Mouse (Mus musculus): ENCODE results near the gene Eif2b5.
A peak's percentile ranks its signal among the peaks of the same experiment; 100 is the strongest.
"Not testable (repeated sequence)": the region's sequence is repeated elsewhere in the genome, so short reads cannot be mapped to it uniquely, and the experiment has no call there.

Eif2b5 gene

DNA sequence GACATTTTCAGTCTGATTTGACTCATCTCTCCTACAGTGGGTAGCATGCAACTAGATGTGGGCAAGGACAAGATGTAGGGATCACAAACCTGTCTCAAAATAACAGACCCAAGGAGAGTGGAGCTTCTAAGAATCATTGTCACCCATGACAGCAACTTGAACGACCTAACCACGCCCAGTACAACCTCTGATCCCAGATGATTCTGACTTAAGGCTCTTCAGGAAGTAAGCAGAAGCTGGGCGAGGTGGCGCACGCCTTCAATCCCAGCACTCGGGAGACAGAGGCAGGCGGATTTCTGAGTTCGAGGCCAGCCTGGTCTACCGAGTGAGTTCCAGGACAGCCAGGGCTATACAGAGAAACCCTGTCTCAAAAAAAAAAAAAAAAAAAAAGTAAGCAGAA lies 9.9 kb upstream of the Eif2b5 start:
- not testable (repeated sequence) for DNase-seq (ENCODE audit: low read depth, low spot score)

DNA sequence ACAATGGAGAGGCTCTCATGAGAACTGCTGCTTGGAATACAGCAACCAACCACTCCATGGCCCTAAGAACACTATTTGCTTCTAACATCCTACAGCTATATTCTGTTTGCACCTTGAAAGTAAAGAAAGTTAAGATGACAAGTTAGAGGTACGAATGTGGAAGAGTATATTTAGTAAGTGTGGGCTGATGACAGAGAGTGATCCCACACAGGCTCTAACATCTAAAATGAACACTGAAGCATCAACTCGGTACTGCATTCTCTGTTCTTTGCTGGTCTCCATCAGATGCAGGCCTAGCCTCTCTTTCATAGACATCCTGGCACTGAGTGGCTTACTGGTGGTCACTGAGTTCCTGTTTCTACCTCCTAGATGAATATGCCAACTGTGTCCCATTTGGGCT lies 9.4 kb upstream of the Eif2b5 start:
- no peak for DNase-seq (ENCODE audit: low read depth, low spot score)

DNA sequence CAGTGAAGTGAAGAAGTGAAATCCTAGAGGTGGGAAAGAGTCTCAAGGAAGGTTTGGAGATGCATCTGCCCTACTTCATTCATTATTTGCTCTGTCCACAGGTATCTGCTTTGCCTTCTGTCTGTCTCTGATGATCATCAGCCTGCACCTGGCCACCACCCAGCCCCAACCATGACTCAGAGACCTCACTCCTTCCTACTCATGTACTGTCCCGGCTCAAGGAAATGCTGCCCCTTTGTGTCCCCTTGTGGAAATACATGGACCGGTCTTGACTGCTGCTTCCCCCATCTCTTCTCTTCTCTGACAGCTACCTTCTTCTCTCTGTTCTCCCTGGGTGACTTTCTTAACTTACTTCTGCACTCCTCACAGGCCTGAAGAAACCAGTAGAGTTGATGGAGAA lies 8.0 kb upstream of the Eif2b5 start:
- peak; percentile 59 for DNase-seq (ENCODE audit: low read depth, low spot score)

DNA sequence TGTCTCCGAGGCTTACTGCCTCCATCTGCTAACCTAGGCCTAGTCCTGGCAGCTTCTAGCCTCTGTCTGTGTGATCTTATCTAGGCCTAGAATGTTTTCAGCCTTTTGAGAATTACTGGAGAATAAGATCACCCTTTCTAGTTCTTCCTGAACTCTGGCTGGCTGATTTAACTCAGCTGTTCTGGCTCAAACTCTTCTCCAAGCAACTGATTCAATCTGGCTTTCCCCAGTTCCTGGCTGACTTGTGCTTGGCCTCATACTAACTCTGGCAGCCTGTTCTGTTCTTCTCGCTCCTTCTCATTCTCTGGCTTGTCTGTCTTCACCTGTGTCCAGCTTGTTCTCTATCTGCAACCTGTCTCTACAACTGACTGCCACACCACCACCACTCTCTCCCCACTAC lies 7.3 kb upstream of the Eif2b5 start:
- DNase-seq (ENCODE audit: low read depth, low spot score) = no peak

DNA sequence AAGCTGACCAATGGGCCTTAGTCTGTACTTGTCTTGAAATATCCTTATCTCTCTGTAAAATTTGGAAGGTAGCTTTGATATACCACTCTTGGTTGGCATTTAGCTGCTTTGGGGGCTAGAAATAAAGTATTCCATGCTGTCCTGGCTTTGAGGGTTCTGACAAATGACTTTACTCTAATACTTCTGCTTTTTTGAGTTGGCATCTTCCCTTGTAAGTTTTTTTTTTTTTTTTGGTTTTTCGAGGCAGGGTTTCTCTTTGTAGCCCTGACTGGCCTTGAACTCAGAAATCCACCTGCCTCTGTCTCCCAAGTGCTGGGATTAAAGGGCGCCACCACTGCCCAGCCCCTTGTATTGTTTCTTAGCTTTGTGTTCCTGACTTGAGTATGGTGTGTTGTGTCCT lies 5.2 kb upstream of the Eif2b5 start:
- no peak for DNase-seq (ENCODE audit: low read depth, low spot score)

DNA sequence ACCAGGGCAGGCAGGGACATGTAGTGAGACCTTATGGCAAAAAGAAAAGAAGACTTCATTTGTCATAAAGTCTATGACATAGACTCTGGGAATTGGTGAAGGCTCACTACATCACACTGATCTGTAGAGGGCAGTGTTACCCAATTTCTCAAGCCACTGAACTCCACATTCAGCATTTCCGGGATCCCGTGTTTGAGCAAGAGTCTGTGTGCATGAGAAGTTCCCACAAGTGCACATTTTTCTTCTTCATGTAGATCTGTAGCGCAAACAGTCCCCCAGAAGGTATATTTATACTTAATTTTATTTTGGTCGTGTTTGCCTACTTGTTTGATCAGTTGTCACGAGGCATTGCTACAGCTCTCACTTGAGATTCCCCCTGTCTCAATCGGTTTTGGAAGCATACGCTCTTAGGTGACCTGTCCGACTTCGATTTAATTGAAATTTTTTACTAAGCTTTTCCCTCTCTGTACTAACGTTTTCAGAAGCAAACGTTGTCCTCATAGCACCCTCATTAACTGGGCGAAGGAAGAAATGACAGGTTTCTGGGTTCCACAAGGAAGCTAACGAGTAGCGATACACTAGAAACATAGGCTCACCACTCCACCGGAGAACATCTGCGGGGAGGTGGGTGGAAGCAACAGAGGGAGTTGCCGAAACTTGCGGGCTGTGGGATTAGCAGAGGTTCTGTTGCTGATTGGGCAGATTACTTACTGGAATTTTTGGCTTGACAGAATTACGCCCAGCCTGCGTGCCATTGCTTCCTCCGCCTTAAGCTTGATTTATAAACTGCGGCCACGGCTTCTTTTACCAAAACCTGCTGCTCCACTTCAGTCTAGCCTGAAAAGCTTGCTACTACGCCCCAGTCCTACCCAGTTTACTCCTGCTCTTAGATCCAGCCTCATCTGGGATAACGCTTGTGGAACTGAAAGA lies 1.7 kb upstream of the Eif2b5 start:
- peak; percentile 85 for DNase-seq (ENCODE audit: low read depth, low spot score)

DNA sequence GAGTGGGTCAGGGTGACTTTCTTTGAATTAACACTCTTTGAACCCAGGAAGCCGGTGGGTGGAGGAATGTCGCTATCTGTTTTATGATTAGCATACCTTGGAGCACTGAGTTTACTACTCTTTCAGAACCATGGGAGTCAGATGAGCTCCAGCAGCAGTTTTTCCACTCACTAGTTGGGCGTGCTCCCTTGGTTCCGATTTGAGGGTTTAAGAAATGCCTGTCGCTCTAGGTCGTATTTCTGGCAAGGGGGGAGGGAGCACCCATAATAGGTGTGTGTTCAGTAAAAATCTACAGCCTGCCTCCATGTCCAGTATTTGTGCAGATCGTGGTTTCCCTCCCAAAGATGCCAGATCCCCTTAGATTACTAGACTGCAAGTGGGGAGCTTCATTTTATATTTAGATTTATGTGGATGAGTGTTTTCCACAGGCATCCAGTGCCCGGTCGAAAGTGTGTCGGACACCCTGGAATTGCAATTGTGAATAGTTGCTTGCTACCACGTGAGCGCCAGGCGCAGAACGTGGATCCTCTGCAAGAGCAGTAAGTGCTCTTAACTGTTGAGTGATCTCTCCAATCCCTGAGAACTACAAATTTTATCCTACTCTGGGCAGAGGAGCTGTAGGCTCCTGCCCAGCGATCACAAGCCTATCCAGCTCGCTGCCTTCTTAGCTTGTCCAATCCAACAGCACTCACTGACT lies 489 bp upstream of the Eif2b5 start:
- peak; percentile 69 for DNase-seq (ENCODE audit: low read depth, low spot score)

DNA sequence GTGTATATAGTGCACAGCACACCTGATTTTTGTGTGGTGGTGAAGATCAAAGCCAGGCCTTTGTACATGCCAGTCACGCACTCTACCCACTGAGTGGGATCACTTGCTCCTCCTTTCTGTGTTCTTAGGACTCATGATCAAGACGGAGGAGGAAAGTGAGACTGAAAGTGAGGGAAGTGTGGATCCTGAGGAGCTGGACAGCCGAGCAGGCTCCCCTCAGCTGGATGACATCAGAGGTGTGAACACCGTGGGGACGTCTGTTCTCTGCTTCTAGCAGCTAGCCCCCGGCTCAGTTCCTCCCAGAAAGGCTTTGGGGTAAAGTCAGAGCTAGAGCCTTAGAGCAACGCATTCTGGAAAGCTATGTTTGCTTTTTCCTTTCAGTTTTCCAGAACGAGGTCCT lies 7.4 kb downstream of the Eif2b5 start:
- no peak for DNase-seq (ENCODE audit: low read depth, low spot score)

DNA sequence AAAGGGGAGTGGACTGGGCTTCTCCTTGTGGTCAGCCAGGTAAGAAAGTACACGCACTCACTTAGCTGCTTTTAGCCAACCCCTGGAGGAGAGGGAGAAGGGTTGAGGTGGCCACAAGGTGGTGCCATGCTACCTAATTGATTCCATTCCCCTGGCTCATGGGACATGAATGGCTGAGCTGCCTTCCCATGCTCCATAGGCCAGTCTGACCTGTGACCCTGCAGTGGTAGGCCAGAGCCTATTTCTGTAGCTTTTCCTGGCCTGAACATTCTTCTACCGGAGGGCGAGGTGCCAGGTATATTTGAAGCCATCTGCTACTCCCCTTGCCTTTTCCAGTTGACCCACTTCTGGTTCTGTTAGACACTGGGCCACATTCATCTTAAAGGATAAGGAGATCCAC lies 10.7 kb downstream of the Eif2b5 start:
- peak; percentile 74 for DNase-seq (ENCODE audit: low read depth, low spot score)

DNA sequence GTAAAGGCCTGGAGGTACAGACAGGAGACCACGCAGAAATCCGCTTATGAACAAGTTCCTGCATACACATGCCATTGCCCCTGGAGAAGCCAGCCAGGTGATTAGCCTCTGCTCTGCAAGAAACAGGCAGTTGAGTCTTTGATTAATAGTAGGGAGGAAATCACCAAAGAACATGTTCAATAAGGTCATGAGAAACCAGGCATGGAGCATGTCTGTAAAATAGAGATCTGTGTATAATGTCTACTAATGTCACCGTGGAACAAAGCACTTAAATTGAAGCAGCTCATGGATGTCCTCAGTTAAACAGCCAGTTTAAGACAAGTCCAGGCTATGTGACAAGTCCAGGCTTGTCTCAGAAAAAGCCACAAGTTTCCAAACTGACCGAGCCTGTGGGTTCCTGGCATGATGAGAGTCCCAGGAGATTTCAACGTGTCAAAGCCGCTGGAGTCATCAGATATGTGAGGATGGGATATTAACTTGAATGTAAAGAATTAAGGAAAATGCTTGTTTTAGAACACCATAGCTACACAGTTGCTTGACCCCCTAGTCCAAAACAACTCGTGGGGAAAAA lies 12.7 kb downstream of the Eif2b5 start:
- DNase-seq (ENCODE audit: low read depth, low spot score) = peak; percentile 28

DNA sequence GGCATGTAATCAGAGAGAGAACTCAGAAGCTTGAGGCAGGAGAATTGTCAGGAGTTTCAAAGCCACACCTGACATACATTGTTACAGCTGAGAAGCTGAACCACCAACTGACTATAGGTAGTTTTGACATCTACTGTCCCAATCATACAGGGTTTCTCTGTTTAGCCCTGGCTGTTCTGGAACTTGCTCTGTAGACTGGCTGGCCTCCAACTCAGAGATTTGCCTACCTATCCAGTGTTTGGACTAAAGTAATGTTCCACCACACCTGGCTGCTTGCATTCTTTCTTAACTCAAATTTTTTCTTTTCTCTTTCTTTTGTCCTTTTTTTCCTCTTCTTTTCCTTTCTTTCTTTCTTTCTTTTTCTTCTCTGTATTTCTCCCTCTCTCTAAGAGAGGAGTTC lies 17.4 kb downstream of the Eif2b5 start:
- no peak for DNase-seq (ENCODE audit: low read depth, low spot score)

DNA sequence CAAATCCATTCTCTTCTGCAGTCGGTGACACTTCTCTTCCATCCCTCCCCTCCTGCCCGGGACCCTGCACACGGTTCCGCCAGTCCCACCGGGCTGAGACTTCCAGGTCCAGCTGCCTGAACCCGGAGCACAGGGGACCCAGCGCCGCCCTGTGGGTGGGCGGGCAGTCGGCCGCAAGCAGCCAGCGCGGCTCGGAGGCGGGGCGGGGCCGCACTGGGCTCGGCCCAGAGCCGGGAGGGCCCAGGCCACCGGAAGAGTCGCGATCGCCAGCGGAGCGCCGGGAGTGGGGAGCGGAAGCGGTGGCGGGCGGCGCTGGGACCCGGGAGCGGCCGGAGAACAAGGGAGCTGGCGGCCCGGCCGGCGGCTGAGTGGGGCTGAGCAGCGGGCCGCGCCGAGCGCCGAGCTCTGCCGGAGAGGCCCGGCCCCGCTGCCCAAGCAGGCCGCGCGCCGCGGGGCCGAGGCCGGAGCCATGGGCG lies 18.1 kb downstream of the Eif2b5 start, which contains the start of gene Dvl3:
Gene Dvl3 (plus strand): TSS at position 257 of the 476 bp plus-strand sequence.
- peak; percentile 76 for DNase-seq (ENCODE audit: low read depth, low spot score)

DNA sequence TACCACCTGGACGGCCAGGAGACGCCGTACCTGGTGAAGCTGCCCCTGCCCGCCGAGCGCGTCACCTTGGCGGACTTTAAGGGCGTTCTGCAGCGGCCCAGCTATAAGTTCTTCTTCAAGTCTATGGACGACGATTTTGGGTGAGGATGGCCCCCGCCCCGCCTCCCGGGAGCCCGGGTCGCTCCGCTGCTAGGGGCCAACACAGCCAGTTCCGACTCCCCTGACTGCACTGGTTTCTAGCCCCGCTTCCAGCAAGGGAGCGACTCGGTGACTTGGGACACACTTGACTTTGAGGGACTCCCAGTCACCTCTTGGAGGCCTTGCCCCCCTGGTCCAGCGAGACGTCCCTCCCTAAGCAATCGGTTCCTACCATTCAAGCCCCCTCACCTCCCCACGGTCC lies 18.6 kb downstream of the Eif2b5 start:
- DNase-seq (ENCODE audit: low read depth, low spot score) = peak; percentile 41

DNA sequence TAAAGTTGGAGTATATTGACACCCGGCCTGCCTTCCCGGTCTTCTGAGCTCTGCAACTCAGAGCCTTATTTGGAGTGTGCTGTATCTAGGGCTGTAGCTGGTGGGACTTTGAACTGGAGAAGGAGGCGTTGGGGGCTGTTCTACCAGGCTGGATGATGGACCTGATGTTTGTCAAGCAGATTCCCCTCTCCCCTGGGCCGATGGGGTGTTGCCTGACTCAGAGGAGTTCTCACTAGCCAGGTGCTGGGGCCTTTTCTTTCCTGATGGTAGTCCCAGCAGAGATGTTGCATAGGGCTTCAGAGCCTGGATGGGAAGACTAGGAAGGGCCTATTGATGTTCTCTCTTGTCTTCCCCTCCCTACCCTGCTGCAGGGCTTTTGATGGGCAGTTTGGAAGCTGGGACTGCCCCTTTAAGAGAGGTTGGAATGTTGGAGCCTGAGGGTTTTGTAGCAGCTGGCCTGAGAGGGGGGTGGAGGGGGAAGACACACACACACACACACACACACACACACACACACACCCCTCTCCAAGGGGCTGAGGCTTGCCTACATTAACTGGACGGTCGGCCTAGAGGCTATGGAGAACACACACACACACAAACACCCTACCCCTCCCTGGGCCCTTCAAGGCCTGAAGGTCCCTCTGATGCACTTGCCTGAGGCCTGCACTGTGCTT lies 19.2 kb downstream of the Eif2b5 start:
- DNase-seq (ENCODE audit: low read depth, low spot score) = peak; percentile 29

DNA sequence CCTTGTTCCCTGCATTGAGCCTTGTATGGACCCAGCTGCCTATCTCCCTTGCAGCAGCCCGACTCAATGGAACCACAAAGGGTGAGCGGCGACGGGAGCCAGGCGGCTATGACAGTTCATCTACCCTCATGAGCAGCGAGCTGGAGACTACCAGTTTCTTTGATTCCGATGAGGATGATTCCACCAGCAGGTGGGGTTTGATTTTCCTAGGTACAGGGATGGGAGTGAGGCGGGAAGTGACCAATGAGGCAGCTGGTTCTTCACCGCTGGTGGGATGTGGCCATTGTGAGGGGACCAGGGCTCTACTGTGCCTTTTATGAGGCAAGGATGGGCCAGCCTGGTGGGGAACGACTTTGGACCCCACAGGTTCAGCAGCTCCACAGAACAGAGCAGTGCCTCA lies 25.3 kb downstream of the Eif2b5 start:
- DNase-seq (ENCODE audit: low read depth, low spot score) = peak; percentile 67

DNA sequence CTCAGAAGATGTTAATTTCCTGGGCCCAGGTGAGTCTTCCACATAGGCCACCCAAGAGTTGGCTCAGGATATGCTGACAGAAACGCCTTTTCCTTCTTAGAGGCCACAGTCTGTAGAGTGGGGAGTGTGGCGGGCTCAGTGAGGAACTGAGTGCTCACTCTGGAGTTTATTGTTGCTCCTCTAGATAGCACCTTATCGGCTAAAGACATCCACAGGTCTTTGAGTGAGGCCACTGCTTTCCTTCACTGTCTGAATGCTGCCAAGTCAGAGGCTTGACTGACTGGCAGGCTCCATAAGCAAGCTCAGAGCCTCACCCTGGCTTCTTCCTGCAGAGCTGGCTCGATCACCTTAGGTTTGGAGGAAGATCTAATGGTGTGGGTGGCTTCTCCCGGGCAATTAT lies 30.2 kb downstream of the Eif2b5 start:
- DNase-seq (ENCODE audit: low read depth, low spot score) = no peak

DNA sequence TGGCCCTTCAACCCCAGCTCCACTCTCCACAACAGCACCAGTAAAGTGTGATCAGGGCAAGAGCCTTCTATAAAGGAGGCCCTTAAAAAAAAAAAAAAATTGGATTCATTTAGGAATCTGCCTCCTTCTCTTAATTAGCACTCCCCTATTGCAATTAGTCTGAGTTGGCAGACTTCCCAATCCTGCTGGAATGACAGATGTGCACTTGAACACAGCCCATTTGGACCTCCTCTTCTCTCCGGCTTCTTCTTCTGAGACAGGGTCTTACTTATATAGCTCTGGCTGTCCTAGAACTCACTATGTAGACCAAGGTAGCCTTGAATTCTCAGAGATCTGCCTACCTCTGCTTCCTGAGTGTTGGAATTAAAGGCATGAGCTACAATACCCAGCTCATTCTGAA lies 30.8 kb downstream of the Eif2b5 start:
- no peak for DNase-seq (ENCODE audit: low read depth, low spot score)

DNA sequence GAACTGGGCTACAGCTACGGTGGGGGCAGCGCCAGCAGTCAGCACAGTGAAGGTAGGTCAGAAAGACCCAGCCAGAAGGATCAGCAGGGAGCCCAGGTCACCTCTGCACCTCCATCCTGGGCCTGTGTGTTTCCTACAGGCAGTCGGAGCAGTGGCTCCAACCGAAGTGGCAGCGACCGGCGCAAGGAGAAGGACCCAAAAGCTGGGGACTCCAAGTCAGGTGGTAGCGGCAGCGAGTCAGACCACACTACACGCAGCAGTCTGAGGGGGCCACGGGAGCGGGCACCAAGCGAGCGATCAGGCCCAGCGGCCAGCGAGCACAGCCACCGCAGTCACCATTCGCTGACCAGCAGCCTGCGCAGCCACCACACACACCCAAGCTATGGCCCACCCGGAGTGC lies 32.3 kb downstream of the Eif2b5 start:
- DNase-seq (ENCODE audit: low read depth, low spot score) = no peak

DNA sequence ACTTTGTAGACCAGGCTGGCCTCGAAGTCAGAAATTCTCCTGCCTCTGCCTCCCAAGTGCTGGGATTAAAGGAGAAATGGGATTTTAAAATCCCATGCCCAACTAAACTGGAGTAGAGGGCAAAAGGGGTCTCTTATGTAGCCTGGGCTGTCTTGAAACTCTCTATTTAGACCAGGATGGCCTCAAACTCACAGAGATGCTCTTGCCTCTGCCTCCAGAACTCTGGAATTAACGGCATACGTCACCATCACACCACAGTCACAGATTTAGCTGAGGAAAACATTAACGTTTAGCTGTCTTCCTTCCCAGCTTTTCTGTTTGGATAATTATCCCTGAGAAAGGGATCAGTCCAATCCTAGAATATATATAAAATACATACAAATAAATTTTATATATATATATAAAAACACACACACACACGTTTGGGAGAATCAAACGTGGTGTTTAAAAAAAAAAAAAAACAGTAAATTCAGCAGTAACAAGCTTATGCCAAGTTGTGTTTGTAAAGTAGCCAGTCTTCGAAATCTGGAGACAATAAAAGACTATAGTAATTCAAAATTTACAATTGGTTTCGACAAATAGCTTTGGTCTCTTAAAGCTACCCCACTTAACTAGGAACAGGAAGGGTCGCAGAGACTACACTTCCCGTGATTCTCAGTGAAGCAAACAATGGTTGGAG lies 36.1 kb downstream of the Eif2b5 start:
- DNase-seq (ENCODE audit: low read depth, low spot score) = no peak

DNA sequence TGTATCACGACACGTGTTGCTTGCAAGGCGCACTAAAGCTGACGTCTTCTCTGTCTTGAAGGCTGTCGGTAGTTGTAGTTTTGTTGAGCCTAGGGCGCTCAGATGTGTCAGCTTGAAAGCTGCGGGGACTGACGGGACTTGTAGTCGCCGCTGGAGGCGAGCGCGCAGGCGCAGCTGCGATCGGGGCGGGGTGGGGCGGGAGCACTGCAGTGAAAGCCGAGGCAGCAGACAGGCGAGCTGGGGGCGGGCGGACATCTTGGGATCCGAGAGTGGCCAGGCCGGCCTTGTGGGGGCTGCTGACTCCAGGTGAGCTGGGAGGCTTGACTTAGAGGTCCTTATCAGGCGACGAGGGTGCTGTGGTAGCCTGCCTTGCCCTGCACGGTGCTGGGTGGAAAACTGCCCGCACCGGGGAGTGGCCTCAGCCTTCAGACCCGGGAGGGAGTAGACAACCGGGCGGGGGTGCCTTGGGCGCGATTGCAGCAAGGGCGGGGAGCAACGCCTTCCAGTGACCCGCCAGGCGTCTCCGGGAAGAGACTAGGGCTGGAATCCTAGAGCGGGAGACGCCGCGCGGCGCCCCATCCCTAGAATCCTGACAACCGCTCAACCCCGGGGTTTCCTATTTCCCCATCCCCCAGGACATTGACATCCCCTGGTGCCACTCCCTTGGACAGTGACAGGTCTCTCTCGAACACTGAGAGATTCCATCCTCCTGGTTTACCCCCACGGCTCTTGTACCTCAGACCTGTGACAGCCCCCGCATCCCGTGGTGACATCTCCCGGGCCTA lies 36.9 kb downstream of the Eif2b5 start, which contains the start of gene Ap2m1:
Gene Ap2m1 (plus strand): TSS at position 183 of the 785 bp plus-strand sequence.
- DNase-seq (ENCODE audit: low read depth, low spot score) = peak; percentile 100

Data from R1 (cell line).